Mouse (Mus musculus) retina, embryonic 14.5 days (tissue): ENCODE data around the gene Glod4.

Experiments
- DNase-seq: peaks from one replicate; pipeline ENCODE4 v3.0.0-alpha.2; 2015; ENCODE audit warnings: low spot score

Gene Glod4

DNA sequence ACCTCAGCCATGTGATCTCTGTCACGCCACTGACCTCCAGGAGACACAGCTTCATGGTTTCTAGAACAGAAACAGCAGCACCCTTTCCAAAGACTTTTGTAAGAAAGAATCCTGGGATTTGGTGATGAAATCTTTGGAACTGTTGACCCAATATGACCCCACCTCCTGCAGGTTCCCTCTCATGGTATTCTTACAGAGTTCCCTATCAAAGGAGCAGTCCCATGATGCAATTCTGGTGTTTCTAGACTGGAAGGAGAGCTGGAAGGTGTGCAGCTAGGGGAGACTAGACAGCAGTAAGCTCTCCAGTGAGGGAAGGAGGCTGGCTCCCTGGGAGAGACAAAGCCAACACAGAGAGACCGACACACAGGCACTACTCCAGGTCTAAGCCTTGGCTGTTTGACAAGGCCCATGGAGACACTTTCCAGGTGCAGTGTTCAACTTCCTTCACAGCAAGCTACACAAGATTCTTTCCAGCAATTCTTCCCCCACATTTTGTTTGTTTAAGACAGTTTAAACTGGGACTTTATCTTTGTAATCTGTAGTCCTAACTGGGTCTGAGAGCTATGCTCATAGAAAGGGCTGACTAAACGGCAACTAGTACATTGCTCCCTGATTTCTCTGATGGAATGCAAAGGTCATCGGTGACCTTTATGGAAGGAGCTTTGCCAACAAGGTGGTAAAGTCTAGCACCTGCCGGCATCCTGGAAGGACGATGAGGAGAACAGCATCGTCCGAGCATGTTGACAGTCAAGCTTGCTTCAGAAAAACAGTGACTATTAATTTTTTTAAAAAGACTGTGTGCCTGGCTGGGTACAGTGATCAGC lies 97.1 kb downstream of the Glod4 start:
- no peak for DNase-seq

DNA sequence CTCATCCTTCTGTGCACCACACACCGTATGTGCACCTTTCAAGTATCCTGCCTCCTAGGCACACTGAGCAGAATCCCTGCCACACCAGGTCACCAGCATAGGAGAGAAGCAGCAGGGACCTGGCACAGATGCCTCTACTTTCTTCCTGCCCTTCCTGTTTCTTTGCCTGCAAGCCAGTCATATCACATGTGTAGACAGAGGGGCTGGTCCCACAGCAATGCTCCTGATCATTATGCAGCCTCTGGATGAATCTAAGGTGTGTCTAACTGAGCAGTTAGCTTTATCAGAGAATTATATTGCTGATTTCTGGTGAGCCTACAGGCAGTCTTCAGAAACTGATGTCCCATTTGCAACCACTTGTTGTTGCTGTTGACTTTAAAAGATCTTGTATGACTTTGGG lies 98.4 kb downstream of the Glod4 start:
- no peak for DNase-seq

DNA sequence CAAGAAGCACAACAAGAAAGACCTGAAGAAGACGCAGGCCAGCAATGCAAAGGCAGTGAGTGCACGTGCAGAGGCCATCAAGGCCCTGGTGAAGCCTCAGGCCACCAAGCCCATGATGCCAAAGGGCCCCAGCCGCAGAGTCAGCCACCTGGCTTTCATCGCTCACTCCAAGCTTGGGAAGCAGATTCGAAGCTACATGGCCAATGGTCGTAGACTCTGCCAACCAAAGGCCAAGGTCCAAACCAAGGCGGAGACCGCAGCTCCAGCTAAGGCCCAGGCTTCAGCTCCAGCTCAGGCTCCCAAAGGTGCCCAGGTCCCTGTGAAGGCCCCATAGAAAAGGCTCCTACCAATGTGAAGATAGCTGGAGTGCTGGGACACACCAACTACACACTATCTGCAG lies 99.1 kb downstream of the Glod4 start:
- DNase-seq = no peak

DNA sequence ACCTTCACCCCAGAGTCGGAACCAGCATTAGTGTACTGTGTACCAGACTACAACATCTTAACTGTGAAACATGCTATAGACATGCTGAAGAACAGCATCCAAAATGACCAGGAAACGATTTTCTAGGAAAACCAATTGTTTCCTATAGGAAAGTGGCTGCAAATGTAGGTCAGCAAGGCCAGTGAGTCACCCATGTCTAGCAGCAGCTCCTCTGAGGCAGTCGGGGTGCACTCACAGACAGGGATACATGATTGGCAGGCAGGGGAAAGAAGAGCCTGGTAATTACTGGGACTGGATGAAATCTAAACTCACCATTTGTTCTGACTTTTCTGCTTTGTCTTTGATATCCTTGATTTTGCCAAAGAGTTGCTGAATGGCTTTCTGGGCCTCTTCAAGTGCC lies 105.5 kb downstream of the Glod4 start:
- no peak for DNase-seq

DNA sequence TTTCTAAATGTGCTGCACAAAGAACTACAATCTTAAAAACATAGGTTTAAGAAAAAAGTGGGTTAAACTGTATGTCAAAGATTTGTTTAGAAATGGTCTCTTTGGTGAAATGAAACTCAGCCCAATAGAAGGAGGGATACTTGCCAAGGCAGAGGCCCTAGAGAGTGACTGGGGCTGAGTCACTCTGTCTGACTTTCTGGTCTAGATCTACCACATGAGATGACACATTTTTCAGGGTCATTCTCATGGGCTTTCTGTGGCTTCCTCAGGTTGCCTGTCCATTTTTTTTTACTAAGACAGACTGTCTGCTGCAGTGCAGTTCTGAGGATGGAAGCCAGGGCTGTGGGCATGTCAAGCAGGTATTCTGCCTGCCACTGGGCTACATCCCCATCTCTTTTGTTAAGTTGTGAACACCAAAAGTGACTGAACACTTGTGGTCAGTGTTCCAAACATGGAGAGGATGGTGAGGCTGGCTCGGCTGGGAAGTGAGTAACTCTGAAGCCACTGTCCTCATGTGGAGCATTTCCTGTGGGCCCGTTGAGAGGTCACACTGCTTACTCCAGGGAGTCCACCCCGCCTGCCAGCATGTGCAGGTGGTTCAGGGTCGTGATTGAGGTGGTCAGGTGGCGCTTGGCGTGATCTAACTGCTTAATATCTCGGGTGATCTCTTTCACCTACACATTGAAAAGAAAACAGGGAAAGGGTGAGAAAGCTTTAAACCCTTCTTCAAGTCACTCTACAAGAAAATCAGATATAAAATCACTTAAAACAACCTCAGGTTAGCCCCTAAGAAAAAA lies 107.7 kb downstream of the Glod4 start:
- no peak for DNase-seq

DNA sequence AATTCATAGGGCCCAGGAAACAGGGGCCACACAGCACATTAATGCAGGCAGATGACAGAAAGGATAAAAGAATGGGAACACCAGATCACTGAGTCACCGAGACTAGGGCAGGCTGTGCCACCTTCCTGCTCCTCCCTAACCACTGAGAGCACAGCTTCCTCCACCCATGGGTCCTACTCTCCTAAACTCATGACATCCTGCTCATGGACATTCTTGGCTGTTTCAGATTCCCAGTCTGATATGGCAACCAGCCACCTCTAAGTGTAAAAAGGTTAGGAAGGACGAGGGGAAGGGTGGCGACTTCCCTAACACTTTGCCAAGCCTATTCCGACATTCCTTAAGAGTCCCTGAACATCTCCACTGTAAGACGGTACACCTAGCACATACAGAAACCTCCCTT lies 112.7 kb downstream of the Glod4 start:
- DNase-seq = no peak

DNA sequence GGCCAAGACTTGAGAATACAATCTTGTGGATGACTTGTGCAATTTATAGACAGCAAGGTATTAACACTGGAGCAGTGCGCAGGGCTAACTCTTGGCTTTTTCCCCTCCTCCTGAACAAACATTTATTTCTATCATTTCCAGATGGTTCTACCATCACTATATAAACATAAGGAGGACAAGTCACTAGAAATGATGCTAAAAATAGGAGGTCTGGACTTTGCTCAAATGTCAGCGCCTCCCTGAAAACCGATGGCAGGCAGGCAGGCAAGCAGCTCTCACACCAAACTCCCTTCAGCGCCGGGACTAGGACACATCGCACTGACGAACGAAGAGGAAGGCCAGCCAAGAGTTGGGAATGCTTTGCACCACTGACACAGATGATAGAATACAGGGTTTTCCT lies 118.1 kb downstream of the Glod4 start:
- no peak for DNase-seq

DNA sequence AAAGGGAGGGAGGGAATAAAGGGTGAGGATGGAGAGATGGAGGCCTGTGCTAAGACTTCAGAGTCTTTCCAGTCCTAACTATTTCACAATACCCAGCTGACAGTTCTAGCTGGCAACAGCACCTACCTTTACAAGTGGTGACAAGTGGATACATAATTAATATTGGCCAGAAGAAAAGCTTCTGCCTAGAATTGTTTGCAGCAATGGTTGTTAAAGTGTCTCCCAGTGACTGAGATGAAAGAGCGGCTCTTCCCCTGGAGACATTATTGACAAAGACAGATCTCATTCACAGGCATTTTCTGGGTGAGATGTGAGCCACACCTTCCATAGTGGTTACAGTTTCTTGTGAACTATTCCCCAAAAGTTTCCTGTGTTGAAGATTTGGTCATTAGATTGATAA lies 120.0 kb downstream of the Glod4 start:
- no peak for DNase-seq

DNA sequence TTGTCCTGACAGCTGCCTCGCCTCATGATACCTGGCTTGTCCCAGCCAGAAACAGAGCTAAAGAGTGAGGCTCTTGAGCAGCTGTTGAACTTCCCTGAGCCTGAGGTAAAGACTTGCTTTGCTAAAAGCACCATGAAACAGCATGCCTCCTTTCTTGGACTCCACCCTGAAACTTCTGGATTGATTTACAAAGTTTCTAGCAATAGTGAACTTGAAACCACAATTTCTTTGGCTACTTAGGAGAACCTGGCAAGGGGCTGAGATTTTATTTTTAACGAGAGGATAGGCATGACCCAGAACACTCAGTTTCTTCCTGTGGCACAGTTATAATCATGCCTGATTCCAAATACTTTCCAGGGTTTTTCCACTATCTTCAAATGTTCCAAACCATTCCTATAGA lies 121.0 kb downstream of the Glod4 start:
- DNase-seq = no peak

DNA sequence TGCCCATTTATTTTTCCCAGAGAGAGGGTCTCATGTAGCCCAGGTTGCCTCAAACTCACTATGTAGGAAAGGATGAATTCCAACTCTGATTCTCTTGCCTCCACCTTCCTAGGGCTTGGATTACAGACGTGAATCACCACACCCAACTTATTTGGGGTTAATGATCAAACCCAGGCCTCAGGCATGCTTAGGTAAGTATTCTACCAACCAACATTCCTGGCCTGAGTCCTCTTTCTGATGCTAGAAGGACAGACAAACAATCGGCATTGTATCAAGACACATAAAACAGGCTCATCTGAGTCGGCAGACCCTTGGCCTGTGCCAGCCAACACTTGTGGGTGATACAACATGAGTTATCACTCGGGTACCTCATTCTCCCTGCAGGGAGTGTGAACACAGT lies 122.4 kb downstream of the Glod4 start:
- DNase-seq = no peak

DNA sequence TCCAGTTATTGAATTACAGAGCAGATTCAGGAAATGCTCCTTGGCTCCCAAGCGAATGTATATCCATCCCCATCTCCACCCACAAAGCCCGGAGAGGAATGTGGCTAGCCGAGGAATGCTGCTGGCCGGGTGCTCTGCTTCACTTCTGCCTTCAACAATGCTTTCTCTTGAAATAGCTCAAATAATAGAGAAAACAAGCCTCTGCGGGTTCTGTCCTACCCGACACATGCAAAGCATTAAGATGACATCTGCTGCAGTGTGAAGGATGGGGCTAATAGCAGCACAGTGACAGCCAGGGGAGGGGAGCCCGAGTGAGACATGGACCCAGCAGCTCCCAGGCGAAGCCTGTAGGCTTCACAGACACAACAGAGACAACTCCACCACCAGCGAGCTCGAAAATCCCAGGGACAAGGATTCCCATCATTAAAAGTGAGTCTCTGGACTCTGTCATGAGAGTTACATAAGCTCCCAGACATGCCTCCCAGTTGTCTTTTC lies 123.1 kb downstream of the Glod4 start:
- no peak for DNase-seq

DNA sequence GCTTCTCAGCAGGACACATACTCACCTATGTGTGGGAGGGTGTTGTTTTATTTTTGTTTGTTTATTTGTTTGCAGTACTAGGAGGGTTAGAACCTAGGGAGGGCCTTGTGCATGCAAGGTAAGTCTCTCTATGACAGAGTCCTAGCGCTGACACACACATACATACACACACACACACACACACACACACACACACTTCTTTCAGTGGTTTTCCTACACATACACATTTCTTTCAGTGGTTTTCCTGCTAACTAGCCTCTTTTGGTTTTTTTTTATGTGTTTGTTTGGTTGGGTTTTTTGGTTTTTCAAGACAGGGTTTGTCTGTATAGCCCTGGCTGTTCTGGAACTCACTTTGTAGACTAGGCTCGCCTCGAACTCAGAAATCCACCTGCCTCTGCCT lies 133.1 kb downstream of the Glod4 start:
- DNase-seq = no peak

DNA sequence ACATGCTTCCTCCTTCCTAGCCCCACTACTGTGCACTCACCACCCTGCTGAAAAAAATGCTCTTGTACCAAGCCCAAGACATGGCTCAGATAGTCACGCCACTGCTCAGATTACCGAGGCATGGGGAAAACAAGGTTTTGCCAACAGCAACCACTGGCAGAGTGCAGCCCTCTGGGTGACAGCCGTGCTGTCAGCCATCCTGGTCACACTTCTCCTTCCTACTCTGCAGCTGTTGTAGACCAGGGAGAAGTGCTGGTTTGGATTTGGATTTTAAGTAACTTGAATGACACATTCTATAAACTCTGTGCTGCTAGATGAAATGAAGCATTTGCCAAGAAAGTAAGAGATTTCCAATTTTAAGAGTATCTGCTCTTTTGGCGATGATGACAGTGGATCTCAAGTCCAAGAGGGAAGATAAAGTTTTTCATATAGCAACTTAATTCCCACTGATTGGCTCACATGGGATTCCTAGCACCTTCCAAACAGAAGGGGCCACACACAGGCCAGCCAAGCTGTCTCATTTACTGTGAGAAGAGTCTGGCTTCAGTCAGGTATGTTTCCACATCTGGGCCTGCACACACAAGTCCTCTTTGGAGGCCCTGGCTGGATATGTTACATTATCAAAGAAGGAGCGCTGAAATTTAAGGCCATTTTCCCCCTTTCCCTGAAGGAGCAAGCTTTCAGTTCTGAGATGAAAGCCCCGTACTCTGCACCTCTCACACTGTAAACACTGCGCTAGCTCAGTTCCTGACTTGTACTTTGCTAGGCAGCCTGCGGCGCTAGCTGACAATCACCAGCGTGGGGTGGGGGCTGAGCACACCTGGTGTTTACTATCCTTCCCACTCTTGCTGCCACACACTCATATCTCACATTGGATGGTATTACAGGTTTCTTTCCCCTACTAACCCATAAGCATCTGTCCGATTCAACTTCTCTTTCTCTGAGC lies 136.7 kb downstream of the Glod4 start:
- DNase-seq = no peak

DNA sequence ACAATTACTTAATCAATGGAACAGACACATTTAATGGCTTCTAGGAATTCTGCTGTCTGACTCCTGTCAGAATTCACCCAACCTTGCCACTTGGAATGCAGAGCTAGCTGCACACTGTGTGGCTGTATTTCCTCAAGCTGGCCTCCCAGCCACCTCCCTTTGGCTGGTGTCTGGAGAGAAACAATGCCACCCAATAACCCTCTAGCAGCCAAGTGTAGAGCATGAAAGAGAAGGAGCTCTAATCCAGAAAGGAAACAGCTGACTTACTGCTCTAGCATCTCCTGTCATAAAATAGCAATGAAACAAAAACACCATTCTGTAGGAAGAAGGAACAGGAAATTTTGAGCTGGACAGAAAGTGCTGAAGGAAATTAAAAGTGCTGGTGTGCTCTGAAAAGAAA lies 142.4 kb downstream of the Glod4 start:
- no peak for DNase-seq

DNA sequence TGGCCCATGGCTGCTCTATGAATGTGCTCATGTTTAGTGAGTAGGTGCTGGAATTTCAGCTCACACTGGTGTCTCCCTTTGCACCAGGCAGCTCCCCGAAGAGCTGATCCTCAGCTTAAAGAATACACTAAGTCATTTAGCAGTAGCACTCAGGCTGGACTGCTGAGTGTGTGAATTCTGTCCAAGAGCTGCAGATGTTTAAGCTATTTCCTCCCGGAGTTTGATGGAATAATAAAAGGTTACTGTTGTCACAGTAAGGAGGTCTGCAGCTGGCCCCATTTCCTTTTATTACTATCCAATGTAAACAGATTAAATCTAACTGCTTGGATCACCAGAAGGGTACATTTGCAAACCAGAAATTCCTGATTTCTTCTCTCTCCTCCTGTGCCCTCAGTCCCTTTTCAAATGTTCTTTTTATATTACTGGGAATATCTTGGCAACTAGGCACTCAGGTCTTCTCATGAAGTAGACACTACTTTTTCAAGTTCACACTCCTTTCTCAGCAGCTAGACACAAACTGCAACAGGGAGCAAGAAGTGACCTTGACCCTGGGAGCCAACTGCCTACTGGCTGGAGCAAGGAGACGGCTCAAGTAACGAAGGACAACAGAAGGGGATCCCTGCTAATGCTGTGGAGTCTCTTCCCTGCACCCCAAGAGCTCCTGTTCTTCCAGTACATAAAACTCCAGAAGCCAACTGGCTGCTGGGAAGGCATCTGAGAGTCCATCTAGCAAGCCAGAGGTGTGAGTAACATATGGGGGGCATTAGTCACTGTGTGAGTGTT lies 144.1 kb downstream of the Glod4 start:
- DNase-seq = no peak

DNA sequence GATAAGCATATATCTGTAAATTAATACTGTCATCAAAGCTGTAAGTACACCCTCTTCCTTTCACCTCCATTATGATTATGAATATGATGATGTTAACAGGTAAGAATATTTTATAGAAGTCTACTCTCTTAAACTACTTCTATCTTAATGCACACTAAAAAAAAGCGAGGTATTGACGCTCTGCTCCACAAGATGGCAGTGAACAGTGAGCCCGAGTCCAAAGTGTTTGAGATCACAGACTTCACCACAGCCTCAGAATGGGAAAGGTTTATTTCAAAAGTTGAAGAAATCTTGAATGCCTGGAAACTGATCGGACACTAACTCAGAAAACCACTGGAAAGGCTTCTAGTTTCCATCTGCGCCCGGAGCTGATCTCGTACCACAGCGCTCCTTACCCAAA lies 149.9 kb downstream of the Glod4 start:
- DNase-seq = no peak

DNA sequence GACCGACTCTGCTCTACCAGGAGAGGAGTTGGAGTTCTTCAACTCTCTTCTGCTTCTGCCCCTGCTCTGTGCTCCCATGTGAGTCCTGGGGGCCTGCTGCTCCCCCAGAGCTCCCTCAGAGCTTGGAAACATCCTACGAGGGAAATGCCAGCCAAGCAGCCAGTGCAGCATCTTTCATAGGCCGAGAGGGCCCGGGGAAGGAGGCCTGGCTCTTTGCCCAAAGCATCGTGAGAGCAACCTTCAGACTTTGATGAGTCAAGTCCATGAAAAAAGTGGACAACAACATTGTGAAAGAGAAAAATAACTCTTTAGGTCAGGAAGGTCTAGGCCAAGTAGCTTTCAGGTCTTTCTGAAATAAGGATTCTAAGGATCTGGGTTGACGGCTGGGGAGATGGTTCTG lies 153.7 kb downstream of the Glod4 start:
- no peak for DNase-seq

DNA sequence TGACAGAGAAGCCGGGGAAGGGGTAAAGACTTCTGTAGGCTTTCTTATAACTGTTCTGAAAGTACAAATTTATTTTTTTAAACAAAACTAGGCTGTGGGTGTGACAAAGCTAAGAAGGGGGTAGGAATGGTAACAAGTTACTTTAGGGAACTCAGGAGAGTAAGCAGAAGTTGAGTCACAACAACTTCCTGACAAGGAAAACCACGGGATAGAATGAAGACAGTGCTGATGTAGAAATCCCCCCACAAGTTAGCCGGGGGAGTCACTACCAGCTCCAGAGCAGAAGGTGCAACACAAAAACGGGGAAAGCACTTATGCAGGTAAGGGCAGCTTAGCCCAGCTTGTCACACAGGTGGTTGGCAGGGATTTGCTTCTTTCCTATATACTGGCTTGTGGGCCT lies 155.0 kb downstream of the Glod4 start:
- no peak for DNase-seq

DNA sequence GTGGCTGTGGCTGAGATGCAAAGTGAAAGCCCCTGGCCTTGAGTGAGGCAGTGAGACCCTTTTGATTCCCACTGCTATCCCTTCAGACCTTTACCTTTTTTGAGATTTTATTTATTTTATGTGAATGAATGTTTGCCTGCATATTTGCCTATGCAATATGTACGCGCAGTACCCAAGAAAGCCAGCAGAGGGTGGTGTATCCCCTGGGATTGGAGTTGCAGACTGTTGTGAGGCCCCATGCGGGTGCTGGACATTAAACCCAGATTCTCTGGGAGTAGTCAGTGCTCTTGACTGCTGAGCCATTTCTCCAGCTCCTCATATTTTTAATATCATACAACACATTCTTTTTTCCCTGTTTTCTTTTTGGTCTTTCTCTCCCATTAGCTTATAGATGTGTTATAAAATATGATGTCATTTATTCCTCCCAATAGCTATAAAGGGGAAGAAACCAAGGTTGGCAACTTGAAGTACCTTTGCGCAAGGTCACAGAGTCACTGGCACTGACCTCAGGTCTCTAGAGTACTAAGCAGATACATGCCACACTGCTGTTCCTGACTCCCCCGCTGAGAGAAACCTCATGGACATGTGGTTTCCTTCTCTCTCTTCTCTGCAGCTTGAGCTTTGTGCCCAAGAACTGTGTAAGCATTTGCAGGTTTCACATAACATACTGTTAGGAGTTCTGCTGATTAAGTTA lies 157.5 kb downstream of the Glod4 start:
- peak; percentile 62 for DNase-seq

DNA sequence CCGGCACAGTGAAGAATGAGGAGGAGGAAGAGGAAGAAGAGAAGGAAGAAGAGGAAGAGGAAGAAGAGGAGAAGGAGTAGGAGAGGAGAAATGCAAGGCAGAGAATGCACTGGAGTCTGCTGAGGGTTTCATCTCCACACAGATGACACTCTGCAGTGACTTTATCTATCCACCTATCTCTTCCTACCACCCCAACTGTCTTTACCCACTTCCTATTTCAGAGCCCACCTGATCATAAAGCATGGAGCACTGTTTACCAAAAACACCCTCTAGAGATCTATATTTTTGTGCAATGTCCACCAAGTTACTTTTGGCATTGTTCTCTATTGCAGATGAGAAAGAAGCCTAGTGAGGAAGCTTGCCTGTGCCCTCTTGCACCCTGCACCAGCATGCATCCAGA lies 158.6 kb downstream of the Glod4 start:
- no peak for DNase-seq

DNA sequence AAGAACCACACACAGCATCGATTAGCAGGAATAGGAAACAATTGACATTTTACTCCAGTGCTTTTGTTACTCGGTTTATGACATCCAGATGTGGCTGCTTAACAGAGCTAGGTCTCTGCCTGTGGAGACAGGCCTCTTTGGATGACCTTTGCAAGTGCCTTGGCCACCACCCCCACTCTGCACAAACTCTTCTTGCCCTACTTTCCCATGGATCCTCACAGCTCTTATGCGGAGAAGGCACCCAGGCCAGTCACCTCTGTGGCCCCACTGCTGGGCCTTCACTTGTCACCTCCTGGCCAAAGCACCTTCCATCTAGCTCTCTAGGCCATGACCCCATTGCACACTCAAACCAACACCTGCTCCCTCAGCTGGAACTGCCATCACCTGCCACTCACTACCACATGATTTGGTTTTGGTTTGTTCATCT lies 159.6 kb downstream of the Glod4 start:
- no peak for DNase-seq
